Mouse (Mus musculus): Measurements from ENCODE around the gene Rasl10a. TPM values are rescaled to one million over a fixed set of nuclear protein-coding genes. Genes with fewer than 3 reads are reported as not detected.

The Rasl10a gene
- total RNA-seq, 2 experiments from 2014 or later, result 45.5 to 53.6 TPM

DNA sequence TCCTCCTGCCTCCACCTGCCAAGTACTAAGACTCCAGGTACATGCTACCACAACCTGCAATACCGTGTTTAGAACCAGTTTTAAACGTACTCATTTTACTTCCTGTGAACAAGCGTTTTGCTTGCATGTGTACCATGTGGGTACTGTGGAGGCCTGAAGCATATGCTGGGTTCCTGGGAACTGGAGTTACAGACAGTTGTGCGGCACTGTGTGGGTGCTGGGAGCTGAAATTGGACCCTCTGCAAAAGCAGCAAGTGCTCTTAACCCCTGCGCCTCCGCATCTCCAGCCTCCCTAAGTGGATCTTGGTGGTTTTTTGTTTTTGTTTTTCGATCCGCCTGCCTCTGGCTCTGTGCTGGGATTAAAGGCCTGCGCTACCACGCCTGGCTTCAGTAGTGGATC is 6.3 kb upstream of the Rasl10a start:
- DNase-seq (ENCODE audit: low spot score in 2 of 2), result no peak

DNA sequence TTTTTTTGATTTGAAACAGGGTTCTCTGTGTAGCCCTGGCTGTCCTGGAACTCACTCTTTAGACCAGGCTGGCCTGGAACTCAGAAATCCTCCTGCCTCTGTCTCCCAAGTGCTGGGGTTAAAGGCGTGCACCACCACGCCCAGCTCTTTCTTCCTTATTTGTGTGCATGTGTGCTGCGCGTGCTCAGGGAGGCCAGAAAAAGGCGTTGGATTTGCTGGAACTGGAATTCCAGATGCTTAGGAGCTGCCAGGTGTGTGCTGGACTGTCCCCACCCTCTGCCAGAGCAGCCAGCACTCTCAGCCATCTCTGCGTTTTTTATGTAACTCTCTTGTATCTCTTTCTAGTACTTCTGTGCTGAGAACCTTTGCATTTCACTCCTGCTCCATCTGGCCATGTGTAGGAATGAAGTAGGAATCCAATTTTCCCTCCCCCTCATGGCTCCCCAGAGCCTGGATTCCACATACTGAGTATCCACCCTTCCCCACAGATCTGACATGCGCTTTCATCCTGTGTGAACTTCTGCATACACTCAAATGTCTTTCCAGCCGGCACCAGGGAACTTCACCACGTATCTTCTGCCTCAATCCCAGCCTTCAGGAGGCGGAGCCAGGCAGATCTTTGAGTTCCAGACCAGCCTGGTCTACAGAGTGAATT is 5.6 kb upstream of the Rasl10a start:
- DNase-seq (ENCODE audit: low spot score in 2 of 2), result peak in 1 of 2 experiments; percentile 66

DNA sequence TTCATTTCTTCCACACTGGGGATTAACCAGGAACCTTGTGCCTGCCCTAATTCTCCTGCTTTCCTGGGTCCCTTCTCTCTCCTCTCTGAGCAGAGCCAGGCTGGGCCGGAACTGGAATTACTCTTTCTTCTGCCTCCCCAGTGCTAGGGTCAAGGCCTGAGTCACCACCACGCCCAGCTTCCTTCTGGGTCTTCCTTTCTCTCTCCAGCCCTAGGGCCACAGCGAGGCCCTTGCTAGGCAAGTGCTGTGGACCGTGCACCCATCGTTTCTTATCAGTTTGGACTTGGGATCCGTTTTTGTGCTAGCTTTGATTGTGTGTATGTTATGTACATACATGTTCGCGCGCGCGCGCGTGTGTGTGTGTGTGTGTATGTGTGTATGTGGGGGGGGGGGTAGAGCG is 3.8 kb upstream of the Rasl10a start:
- no peak for DNase-seq (ENCODE audit: low spot score in 2 of 2)

DNA sequence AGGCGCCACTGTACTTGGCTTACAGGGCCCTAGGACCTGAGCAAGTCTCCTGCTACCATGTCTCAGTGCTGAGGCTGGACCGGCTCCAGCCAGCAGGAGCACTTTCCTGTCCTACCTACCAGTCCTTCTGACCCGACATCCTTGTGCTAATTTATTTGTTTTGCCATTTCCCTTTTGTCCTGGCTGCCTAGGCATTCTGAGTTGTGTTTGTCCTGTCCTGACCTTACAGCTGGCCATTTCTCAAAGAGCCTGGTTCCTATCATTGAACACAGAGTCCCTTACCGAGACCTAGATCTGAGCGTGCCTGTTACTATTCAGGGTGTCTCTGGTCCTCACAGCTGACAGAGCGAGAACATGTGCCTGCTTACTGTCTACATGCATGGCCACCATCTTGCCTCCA is 3.1 kb upstream of the Rasl10a start:
- DNase-seq (ENCODE audit: low spot score in 2 of 2), result no peak

DNA sequence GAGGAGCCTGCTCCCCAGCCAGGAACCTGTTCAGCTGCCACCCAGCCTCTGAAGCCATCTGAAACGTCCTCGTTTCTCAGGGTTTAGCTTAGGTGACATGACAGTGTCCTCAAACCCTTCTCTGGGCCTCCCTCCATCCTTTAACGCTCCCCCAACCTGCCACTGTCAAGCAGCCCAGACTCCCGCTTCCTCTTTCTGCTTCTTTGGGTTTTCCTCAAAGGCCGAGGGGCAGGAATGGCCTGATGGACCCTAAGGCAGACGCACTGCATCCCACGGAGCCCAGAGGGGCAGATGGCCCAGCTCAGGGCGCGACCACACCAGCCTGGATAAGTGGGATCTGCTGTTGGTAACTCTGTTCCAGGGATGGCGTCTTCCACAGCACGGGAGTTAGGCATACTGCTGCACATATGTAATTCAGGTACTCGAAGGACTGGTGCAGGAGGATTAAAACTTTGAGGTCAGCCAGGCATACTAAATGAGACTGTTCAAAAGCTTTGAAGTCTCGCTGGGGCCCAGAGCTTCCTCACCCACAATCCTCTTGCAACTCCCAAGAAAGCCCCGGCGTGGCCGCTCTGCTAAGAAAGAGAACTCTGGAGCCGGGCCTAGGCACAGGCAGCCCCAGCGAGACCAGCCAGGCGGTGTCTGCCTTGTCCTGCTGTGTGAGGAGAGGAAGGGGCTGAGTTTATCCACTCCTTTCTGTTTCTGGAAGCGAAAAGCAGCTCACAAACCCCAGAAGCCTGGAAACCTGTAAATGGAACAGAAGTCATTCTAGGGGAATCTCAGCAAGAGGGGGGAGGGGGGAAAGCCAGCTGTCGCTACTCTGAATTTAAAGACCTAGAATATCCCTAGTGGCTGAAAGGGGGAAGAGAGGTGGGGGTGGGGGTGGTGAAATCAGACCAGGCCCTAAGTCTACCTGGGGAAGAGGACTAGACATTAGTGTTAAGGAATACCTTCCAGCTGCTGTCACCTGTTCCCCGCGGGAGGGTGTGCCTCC is 1.7 kb upstream of the Rasl10a start:
- DNase-seq (ENCODE audit: low spot score in 2 of 2), result no peak

DNA sequence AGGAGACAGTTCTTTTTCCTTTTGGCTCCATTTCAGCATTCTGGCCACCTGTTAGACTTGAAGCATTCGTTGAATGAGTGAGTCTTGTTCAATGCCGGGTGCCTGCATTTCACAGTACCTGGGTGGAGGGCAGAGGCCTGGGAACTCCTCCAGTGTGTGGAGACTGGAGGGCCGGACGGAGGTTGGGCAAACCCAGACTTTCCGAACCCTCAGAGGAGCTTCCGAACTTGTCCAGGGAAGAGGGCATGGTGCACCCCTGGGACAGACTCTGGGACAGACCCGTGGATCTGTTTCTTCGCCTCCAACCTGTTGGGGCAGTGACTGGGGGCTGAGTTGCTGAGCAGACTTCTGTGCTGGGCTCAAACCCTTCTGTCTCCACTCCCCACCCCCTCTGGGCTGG is 864 bp upstream of the Rasl10a start:
- DNase-seq (ENCODE audit: low spot score in 2 of 2), result no peak

DNA sequence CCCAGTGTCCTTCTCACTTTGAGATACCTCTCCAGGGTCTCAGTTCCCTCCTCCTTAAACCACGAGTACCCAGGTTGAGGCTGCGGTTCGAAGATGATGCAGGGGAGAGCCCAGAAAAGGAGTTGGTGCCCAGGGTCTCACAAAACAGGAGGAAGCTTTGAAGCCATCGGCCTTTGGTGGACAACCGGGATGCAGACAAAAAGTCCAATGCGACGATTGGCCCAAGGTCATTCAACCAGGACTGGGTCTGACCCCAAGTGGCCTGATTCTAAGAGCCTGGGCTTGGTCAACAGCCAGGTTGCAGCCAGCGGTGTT is 430 bp upstream of the Rasl10a start:
- DNase-seq (ENCODE audit: low spot score in 2 of 2), result no peak

DNA sequence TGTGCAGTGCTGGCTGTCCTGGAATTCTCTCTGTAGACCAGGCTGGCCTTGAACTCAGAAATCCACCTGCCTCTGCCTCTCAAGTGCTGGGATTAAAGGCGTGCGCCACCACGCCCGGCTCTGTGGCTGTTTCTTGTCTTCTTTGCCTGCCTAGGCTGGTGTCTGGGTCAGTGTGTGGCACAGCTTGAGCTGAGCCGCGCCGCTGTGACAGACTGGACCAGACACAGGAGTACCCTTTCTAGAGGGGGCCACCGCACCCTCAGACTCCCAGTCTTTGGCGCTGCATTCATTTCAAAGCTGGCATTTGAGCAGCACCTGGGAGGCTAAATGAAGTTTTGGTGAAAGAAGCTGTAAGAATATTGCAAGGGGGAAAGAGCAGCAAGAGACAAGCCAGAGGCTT is 855 bp downstream of the Rasl10a start:
- DNase-seq (ENCODE audit: low spot score in 2 of 2), result no peak

DNA sequence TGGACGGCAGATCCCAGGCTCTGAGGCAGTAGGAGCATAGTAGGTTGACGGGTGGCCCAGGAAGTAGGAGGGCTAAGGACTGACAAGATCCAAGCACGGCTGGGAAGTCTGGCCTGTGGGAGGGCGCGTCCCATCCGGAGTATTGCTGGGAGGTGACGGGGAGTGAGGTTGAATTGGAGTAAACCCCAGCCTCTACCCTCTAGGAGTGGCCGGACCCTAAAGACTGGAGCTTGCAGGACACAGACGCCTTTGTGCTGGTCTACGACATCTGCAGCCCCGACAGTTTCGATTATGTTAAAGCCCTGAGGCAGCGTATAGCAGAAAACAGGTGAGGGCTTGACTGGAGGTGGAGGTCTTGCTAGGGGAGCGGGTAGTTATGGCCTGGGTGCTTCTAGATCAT is 1.3 kb downstream of the Rasl10a start:
- no peak for DNase-seq (ENCODE audit: low spot score in 2 of 2)

DNA sequence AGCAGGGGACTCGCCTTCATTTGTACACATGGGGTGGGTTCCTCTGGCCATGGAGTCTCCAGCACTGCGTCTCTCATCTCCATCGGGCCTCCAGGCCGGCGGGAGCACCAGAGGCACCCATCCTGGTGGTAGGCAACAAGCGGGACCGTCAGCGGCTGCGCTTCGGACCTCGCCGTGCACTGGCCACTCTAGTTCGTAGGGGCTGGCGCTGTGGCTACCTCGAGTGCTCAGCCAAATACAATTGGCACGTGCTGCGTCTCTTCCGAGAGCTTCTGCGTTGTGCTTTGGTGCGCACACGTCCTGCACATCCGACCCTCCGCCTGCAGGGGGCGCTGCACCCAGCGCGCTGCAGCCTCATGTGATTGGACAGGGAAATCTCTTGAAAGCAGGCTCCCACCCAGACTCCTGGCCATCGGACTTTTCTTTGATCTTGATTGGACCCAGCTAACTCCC is 1.8 kb downstream of the Rasl10a start:
- DNase-seq (ENCODE audit: low spot score in 2 of 2), result peak; percentile 65 to 68

DNA sequence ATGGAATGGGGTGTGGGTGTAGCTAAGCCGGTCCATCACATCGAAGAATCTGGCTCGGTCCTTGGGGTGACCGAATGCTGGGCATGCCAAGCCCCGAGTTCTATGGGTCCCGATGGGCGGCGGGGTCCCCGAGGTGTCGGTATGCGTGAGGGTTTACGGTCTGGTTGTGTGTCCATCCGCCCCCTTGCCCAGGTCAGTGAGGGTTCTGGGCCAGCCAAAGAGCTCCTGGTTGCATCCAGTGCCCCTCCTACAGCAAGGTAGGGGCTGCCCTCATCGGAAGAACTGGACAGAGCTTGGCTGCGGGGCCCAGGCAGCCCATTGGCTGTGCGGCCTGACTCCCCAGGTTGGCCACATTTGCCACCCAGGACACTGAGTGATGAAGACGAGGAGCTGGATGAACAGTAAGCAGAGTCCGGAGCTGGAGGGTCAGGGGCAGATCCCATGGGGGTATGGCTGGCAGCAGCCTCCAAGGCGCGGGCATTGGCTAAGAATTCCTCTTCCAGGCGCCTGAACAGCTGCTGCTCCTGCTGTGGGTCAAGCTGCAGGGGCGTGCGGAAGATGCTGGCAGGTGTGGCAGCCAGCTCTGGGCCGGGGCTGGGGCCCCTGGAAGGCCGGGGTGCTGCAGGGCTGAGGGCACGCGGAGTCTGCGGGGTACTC is 3.0 kb downstream of the Rasl10a start:
- no peak for DNase-seq (ENCODE audit: low spot score in 2 of 2)

DNA sequence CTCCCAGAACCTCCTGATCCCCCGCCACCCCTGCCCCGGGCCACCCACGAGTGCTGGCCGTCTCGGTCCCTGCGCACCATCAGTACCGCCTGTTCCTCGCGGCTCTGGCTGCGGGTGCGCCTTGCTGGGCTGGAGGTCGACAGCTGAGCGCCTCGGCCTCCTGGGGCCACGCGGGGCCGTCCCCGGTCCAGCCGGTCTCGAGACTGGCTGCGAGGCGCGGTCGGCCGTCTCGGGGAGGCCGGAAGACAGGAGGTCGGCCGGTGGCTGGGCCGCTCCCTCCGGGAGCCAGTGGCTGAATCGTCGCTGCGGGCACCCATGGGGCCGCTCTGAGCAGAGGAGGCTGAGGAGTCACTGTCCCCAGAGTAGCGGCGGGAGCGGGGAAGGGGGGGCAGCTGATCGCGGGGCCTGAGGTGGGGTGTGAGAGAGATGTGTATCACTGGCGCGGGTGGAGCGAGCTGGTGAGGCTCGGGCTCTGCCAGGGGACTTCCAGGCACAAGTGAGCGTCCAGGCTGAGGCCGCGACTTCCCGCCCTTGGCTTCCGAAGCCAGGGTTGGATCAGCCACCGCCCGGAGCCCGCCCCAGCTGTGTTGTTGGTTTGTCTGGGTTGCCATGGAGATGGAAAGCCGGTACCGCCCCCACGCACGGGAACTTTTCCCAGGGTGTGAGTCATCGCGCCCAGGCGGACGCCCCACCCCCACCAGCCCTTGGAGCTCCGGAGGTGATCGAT is 3.6 kb downstream of the Rasl10a start:
- peak; percentile 91 to 93 for DNase-seq (ENCODE audit: low spot score in 2 of 2)

DNA sequence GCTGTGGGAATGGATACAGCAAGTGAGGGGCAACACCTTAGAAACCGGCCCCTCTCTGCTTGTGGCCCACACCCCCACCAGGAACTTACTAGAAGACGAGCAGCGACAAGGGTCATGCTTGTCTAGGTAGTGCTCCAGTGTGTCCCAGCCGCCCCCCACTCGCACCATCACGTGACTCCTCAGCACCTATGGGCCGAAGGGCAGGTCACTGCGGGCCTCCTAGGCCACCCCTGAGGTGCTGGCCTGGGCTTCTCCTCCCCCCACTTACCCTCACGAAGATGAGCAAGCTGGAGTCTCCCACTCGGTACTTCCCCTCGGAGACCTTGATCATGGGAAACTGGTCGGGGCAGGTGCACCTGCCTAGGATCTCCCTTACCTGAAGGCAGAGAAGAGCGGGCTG is 4.4 kb downstream of the Rasl10a start:
- no peak for DNase-seq (ENCODE audit: low spot score in 2 of 2)

DNA sequence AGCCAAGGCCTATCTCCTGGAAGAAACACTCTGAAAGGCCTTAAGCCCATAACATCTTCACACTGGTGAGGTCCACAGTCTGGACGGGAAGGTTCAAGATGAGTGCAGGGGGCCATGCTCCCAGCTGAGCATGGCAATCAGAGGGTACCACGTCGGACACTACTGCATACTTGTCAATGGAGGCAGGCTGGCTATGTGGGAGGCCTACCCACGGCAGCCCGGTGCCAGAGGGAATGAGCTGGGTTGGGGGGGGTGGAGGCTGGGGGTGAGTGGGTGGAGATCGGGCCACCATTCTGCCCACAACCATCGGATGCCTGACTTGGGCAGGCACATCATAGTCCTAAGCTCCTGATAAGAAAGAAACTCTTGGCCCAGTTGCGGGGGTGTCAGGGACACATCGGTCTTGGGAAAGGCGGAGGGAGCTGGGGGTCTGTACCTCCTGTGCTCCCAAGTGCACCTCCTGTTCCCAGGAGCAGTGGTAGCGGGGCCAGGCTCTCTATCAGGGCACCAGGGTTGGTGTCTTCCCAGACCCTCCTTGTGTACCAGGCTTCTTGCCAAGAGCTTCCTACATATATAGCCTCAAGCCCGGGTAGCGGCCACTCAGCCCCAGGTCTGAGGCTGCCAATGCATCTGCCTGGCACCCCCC is 5.1 kb downstream of the Rasl10a start:
- DNase-seq (ENCODE audit: low spot score in 2 of 2), result no peak

DNA sequence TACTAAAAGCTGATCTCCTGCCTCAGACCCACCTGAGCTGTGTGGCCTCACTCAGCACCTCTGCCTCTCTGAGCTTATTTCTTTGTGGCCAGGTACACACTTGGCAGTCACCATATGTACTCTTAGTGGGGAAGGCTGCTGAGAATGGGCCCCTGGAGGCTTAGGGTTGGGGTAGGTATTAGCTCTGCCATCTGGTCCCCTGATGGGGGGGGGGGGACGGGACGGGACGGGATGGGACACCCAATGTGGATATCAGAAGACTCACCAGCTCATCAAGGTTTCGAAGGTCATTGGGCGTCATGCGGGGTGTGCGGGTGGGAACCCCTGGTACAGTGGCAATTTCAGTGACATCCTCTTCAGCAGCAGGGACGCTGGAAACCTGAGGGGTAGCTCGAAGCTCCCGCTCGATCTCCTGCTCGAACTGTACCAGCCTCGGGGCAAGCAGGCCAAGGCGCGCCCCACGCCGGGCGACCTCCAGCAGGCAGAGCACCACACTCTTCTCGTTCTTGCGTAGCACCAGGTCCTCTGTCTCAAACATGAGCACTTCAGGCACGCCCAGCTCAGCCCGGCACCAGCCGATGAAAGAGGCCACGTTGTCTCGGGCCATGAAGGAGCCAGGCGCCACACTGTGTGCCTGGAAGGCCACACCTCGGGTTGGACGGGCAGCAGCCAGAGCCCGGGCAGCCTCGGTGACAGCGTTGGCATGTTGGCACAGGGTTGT is 5.8 kb downstream of the Rasl10a start:
- peak in 1 of 2 experiments; percentile 38 for DNase-seq (ENCODE audit: low spot score in 2 of 2)

DNA sequence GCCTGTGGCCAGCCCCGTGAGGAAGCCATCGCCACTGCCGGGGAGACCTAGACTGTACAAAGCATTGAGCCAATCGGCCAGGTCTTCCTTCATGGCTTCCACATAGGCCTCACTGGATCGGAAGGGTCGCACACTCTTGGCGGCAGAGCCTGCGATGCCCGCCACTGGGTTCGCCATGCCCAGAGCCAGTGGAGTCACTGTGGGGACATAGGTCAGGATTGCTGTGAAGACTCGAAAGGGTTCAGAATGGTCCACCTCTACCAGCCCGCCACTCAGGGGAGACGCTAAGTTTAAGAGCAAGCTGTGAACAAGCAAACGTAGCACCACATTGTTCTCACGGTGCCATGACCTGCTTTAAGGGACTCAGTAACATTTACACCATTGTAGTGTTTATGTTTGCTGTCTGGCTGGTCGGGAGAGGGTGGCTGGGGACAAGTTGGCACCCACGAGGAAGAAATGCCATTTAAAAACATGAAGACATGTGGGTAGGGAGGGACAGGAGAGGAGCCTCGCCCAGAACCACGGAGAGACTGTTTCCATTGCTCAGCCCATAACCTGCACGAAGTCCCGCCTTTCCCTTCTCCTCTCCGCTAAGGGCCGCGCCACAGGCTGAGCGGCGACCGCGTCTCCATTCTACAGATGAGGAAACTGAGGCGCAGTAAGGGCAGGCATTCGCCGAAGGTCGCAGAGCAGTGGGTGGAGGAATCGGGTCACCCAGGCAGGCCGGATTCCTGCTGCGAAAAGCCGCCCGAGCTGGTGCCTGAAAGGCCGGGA is 6.5 kb downstream of the Rasl10a start:
- DNase-seq (ENCODE audit: low spot score in 2 of 2), result peak in 1 of 2 experiments; percentile 51

DNA sequence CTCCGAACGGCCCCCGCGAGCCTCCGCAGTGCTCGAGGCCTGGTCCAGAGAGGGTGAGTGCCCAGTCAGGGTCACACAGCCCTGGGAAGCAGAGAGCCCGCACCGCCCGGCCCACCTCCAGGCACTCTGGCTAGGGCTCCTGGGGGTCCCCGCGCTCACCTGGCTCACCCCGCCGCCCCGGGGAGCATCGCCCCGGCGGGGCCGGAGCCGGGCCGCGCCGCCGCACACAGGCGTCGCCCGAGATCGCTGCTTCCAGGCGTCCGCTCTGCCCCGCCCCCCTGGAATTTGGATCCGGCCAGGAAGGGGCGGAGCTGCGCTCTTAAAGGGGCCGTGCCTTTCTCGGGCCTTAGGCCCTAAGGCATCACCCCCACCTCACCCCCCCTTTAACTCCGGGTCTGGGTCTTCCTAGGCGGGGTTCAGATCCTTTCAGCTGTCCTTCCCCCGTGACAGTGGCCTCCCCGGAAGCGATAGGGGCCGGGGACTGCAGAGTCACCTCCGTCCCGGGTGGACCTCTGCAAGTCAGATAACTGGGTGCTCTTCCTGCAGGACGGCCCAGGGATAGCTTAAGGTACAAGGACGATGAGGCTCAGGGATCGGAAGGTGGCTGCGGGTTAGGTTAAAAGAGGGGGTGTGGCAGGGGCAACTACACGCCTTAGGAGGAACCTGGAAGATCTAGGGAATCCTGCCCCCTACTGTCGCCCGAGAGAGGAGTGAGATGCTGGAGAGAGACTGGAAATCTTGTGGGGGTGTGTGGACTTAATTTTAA is 7.3 kb downstream of the Rasl10a start, which contains the start of gene Gas2l1:
Gas2l1 (minus strand) TSS at position 272 of the 766 bp plus-strand sequence.
- peak; percentile 84 to 87 for DNase-seq (ENCODE audit: low spot score in 2 of 2)

DNA sequence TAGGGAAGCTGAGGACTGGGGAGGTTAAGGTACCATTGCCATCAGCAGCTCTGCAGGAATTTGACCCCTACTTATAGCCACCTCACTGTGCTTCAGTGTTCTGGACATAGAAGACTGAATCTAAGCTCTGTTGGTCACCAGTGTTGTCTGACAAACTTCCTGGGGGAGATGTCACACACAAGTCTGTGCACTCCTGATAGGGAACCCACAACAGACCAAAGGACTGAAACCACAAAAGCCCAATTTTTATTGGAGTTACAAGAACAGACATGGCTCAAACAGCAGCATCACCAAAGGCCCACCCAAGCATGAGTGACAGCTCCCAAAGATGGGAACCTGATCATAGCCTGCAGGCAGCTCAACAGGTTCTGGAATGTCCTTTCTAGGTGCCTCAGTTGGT is 9.1 kb downstream of the Rasl10a start:
- no peak for DNase-seq (ENCODE audit: low spot score in 2 of 2)

Measured in layer of hippocampus, postnatal 14 days (tissue).